Mouse (Mus musculus): ENCODE measurements around the gene Alg9. TPM values are rescaled to one million over a fixed set of nuclear protein-coding genes. Genes with fewer than 3 reads are reported as not detected.

The Alg9 gene
- total RNA-seq, 2 experiments from 2014 or later: 27.3 to 28.0 TPM

DNA sequence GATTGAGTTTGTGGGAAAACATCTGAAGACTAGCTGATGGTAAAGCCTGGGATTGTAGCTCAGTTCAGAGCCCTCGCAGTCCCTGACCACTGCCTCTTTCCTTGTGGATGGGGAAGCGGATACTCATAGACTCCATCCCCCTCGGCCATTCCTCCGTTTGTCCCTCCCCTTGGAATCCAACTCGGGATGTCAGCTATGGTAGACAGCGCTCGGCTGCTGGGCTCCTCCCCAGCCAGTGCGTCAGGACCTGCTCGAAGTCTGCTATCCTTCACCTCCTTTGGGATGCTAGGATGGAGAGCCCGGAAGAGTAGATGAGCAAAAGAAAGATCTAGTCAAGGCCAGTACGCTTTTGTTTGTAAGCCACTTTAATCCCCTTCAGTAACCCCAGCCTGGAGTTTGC, 75.5 kb downstream of the Alg9 start:
- no peak for DNase-seq (ENCODE audit: low spot score in 2 of 2)

GRCm38 (mm10) chr9:50850713-50851112, 75.9 kb downstream of the Alg9 start:
- no peak for DNase-seq (ENCODE audit: low spot score in 2 of 2)

DNA sequence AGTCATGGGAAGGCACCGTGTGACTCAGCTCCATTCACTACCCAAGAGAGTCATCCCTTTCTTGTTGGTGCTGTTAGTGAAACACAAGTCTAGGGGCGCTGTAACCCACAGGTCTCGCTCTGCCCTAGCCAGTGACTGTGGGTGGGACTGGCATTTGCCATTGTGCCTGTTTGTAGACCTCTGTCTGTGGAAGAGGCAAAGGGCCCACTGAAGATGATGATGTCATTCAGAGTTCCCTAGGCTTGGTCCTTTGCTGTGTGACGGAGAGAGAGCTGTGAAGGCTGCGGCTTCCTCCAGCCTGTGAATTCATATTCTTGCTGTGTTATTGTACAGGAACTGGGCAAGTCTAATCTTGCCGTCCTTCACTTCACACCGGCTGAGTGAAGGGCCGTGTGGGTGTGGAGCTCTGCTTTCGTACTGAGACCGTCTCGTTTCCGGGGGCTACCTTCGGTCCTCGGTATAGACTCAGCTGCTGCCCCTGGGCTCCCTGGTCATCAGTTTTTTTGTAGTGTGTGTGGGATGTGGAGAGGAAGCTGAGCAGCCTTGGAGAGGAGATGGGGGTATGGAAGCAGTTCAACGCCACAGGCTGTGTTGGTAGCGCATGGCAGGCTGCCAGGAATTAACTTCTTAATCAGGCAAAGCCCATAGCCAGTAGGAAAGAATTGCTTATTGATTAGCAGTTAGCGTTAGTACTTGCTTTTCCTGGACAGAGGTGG, 78.0 kb downstream of the Alg9 start:
- no peak for DNase-seq (ENCODE audit: low spot score in 2 of 2)

DNA sequence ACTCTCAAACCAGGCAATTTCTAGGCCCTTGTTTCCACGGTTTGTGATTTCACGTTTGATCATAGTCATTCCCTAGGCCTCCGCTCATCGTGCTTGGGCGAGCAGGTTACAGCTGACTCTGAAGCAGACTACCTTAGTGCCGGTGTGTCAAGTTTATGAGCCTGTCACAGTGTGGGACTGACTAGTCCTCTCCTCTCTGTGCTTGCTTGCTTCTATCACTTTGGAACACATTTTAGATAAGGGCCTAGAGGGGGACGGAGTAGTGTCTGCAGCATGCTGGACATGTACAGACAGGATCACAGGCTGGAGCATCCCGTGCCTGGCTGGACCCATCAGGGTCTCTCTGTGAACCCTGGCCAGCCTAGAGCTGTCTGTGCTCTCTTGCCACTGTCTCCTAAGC, 79.6 kb downstream of the Alg9 start:
- DNase-seq (ENCODE audit: low spot score in 2 of 2): no peak

- no peak for DNase-seq (ENCODE audit: low spot score in 2 of 2)
These were observed 80.4 kb downstream of the Alg9 start for GRCm38 (mm10) chr9:50855133-50855766.

- no peak for DNase-seq (ENCODE audit: low spot score in 2 of 2)
These were observed 81.0 kb downstream of the Alg9 start for GRCm38 (mm10) chr9:50855780-50856179.

- DNase-seq (ENCODE audit: low spot score in 2 of 2): peak; percentile 84 to 93
These were observed 81.7 kb downstream of the Alg9 start for GRCm38 (mm10) chr9:50856341-50857081.

- DNase-seq (ENCODE audit: low spot score in 2 of 2): no peak
These were observed 82.3 kb downstream of the Alg9 start for GRCm38 (mm10) chr9:50857082-50857641.

GRCm38 (mm10) chr9:50858681-50859080, 83.9 kb downstream of the Alg9 start:
- no peak for DNase-seq (ENCODE audit: low spot score in 2 of 2)

DNA sequence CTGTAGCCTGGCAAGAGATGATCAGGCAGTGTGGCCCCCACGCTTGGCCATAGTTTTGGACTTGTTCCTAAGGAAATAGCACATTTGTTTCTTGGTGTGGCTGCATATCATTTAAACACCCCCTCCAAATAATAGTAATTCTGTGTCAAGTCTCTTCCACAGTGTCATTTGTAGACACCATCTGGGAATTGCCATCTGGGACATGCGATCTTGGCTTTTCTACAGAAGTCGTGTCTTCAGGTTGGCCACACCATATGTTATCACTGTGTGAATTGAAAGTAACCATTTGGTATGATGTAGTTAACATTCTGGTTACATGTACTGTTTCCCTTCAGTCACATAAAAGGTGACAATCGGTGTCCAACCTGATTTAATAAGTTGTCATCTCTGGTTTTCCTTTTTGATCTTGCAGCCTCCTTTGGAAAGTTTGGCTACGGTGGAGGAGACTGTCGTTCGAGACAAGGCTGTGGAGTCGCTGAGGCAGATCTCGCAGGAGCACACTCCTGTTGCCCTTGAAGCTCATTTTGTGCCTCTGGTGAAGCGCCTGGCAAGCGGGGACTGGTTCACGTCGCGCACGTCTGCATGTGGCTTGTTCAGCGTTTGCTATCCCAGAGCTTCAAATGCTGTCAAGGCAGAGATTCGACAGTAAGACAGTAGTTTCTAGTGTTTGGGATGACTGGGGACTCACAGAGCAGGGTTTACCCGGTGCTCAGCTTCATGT, 86.5 kb downstream of the Alg9 start:
- peak; percentile 59 to 79 for DNase-seq (ENCODE audit: low spot score in 2 of 2)

- DNase-seq (ENCODE audit: low spot score in 2 of 2): no peak
These were observed 89.0 kb downstream of the Alg9 start for GRCm38 (mm10) chr9:50863824-50864223.

DNA sequence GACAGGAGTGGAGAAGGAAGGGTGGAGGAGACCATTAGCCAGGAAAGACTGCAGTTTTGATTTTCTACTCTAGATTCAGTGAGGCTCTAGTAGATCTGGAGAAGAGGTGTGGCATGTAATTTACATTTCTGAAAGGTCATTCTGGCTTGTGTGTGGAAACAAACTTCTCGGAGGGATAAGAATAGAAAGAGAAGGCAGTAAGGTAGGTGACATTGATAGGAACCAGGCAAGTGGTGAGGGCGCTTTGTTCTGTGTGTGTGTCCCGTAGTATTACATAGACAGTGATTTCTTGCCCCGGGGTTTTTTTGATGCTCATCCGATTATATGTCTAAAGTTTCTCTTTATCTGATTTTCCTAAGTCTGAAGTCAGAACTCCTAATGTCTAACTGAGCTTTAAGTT, 90.1 kb downstream of the Alg9 start:
- DNase-seq (ENCODE audit: low spot score in 2 of 2): no peak

- DNase-seq (ENCODE audit: low spot score in 2 of 2): no peak
These were observed 91.0 kb downstream of the Alg9 start for GRCm38 (mm10) chr9:50865803-50866202.

DNA sequence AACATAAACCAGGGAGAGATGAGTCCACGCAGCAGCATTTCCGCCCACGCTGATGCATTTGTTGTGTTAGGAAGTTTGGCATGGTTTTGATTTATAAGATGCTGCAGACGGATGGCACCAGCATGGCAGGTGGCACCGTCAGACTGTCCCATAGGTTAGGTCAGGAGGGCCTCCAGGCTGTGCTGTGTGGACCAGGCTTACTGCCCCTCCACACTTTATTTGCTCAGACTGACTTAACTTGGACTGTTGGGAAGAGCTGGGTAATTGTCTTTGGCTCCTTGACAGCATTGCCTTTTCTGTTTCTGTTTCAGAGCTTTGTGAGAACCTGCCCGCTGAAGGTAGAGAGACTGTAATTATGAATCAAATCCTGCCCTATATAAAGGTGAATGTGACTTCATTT, 92.2 kb downstream of the Alg9 start:
- peak in 1 of 2 experiments; percentile 36 for DNase-seq (ENCODE audit: low spot score in 2 of 2)

DNA sequence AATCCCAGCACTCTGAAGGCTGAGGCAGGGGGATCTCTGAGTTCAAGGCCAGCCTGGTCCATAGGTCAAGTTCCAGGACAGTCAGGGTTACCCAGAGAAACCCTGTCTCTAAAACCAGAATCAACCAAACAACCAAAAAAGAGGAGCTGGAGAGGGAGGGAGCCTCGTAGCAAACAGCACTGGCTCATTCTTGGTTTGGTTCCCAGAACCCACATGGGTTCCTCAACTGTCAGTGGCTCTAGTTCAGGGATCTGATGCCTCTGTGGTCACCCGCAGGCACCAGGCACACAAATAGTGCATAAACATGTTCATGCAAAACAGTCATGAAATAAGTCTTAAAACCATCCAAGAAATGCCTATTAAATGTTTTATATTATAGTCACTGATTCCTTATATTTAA, 93.4 kb downstream of the Alg9 start:
- no peak for DNase-seq (ENCODE audit: low spot score in 2 of 2)

DNA sequence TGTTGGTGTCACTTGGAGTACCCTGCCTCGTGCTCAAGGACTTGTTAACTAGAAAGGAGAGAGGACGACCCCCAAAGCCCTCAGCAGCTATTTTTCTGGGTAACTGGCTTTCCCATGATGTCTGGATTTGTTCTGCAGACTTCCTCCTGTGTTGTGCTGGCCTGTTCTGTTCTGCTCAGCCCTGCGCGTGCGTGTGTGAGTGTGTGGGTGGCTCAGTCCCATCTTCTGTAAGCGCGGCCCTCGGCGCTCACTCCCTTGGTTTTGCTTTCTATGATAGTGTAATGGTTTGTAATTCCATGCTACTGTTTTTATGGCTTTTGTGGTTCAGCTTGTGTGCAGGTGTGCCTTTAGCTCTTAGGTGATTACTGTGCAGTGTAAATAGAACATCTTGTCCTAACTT, 98.4 kb downstream of the Alg9 start:
- DNase-seq (ENCODE audit: low spot score in 2 of 2): peak in 1 of 2 experiments; percentile 54

GRCm38 (mm10) chr9:50874031-50874430, 99.2 kb downstream of the Alg9 start:
- DNase-seq (ENCODE audit: low spot score in 2 of 2): no peak

DNA sequence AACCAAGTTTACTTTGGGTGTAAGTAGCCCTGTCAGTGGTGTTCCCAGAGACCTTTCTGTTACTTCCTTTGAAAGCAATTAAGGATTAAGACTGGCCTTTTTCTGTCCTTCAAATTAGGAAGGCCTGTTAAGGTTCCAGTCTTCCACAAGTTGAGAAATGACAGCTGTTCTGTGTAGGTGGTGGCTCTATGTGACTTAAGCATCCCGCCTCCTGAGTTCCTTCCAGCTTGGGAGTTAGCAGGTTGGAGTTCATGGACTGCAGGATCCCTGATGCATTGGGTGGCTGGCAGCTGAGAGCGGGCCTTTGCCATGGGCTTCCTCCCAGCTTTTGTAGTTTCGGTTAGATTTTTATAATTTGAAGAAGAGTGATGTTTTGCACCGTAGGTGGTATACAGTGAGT, 100.7 kb downstream of the Alg9 start:
- no peak for DNase-seq (ENCODE audit: low spot score in 2 of 2)

GRCm38 (mm10) chr9:50876287-50876686, 101.5 kb downstream of the Alg9 start:
- no peak for DNase-seq (ENCODE audit: low spot score in 2 of 2)

- DNase-seq (ENCODE audit: low spot score in 2 of 2): no peak
These were observed 102.6 kb downstream of the Alg9 start for GRCm38 (mm10) chr9:50877431-50877830.

DNA sequence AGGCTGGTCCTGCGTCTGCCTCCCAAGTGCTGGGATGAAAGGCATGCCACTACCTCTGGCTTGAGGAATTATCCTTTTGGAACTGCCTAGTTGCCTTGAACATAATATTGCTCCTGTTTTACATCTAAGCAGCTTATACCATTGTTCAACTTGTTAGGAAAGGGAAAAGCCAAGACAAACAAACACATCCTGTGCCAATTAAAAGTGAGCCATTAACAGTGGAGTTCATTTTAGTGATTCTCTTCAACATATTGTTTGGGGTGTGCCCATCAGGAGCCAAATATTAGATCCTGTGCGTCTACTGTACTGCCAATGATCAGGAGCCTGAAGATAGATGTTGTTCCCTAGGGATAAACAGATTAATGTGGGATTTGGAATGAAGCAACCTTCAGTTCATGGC, 107.4 kb downstream of the Alg9 start:
- no peak for DNase-seq (ENCODE audit: low spot score in 2 of 2)
